Mouse (Mus musculus) embryonic facial prominence, embryonic 11.5 days (tissue): Measurements from ENCODE around the gene Syt13. TPM values are rescaled to one million over a fixed set of nuclear protein-coding genes. Genes with fewer than 3 reads are reported as not detected.

Source experiments
- polyA plus RNA-seq: library from polyadenylated mRNA; unstranded; fragments of >200 nt; fragmentation: Nextera tagmentation; extraction: Ambion mirVana; gene quantifications from 2 replicates; pipeline ENCODE4 v1.2.1, GENCODE M21; 2014

The Syt13 gene
- polyA plus RNA-seq, 1 experiment from 2014 or later, result 9.0 TPM

Other genes starting within 250 kb of the Syt13 start
- gene Prdm11, start 131.1 kb downstream of the Syt13 start, polyA plus RNA-seq, result 1.8 and 2.7 TPM in 2 replicates